Mouse (Mus musculus): Measurements from ENCODE around the gene Plg. TPM values are rescaled to one million over a fixed set of nuclear protein-coding genes. Genes with fewer than 3 reads are reported as not detected.
A peak's percentile ranks its signal among the peaks of the same experiment; 100 is the strongest.

Gene Plg
- polyA plus RNA-seq, 1 experiment from 2014 or later = 0.13 TPM

DNA sequence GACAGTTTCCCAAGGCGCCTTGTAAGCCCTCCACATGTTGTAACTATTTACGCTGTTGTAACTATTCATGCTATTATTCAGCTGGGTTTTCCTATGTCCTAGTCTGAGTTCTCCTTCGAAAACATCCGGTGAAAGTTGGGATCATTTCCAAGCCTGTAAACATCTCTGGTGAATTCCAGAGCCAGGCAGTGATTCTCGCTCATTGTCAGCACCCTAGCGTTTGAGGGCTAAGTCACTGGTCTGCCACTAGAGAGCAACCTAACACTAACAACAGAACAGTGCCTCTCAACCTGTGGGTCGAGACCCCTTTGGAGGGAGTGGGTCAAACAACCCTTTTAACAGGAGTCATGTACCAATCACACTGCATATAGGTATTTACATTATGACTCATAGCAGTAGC lies 25.0 kb downstream of the Plg start:
- Histone ChIP-seq H3K36me3 (ENCODE audit: control insufficient read depth, insufficient read depth) (no peaks in the 10 kb centered on the region), H3K9ac (ENCODE audit: low read depth, low read length) (no peak overlapping the region), H3K4me2 (replicated peaks; ENCODE audit: low read depth) (no peak overlapping the region), H3K27ac (ENCODE audit: low read depth, low read length) (no peak overlapping the region), H3K4me3 (ENCODE audit: low read depth, low read length) (no peak overlapping the region), H3K4me1 (replicated peaks; ENCODE audit: control insufficient read depth, insufficient read depth, low read length) (no peaks in the 10 kb centered on the region), H3K27me3 (replicated peaks; ENCODE audit: control insufficient read depth, insufficient read depth, low read length) (no peaks in the 10 kb centered on the region), H3K9me3 (ENCODE audit: control insufficient read depth) (no peaks in the 10 kb centered on the region)
- peak; percentile 65 for TF ChIP-seq CTCF (IDR thresholded peaks at IDR 0.05; ENCODE audit: low read depth)
- no peak for ATAC-seq
- 51% methylated on average over 7 of the region's 7 CpGs for WGBS

DNA sequence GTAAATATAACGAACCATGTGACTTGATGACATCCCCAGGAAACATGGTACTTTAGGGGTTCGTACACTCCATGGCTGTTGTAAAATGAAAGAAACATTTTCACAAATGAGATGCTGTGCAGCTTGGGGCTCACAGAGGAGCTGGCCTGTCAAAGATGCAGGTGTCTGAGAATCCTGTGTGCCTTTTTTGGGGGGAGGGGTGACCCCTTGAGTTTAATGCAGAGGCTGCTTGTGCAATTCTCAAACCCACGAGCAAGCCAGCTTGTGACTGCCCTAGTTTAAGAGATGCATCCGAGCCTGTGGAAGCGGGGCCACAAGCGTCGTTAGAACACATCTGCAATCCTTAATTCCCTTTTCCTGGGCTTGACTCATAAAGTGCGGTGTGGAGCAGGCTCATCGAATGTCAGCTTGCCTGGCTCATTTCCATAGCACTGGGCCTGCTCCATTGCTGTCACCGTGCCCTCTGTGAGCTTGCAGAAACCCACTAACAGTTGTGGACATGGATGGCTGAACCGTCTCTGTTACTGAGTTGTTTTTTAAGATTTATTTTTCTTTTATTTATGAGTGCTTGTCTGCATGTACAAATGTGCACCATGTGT lies 31.0 kb downstream of the Plg start:
- no peak for ATAC-seq
- 76% methylated on average over 11 of the region's 11 CpGs for WGBS
- Histone ChIP-seq H3K4me2 (replicated peaks; ENCODE audit: low read depth) (no peak overlapping the region), H3K4me3 (ENCODE audit: low read depth, low read length) (no peak overlapping the region), H3K27me3 (replicated peaks; ENCODE audit: control insufficient read depth, insufficient read depth, low read length) (no peaks in the 10 kb centered on the region), H3K9ac (ENCODE audit: low read depth, low read length) (no peak overlapping the region), H3K27ac (ENCODE audit: low read depth, low read length) (no peak overlapping the region), H3K9me3 (ENCODE audit: control insufficient read depth) (no peaks in the 10 kb centered on the region), H3K36me3 (ENCODE audit: control insufficient read depth, insufficient read depth) (no peaks in the 10 kb centered on the region), H3K4me1 (replicated peaks; ENCODE audit: control insufficient read depth, insufficient read depth, low read length) (no peaks in the 10 kb centered on the region)
- TF ChIP-seq CTCF (IDR thresholded peaks at IDR 0.05; ENCODE audit: low read depth) = no peak

DNA sequence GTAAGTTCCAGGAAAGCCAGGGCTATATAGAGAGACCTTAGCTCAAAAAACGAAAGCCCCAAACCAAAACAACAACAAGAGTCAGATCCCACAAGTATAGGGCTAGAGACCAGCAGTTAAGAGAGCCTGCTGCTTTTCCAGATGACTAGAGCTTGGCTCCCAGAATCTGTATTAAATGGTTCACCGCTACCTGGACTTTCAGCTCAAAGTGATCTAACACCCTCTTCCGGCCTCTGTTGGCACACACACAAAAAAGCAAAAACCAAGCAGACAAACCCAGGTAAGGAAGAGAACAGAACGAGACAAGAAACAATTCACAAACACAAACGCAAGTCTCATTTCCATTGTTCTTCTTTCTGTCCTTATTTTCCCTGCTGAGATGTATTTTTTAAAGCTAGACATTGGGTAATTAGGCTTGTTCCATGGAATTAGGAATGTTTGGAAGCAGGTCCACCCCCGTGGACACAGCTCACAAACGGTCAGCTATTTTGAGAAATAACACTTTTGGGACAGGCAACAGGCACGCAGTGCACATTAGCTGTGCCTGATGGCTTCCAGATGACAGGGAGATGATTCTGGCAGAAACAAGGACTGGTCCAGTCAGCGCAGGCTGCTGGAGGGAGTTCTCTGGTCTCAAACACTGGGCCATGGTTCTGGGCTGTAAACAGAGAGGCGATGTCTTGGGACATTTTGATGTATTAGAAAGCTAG lies 33.9 kb downstream of the Plg start:
- H3K9ac ChIP-seq (ENCODE audit: low read depth, low read length) = no peak overlapping the region
- H3K4me1 ChIP-seq (replicated peaks; ENCODE audit: control insufficient read depth, insufficient read depth, low read length) = no peaks in the 10 kb centered on the region
- no peak for ATAC-seq
- no peaks in the 10 kb centered on the region for H3K36me3 ChIP-seq (ENCODE audit: control insufficient read depth, insufficient read depth)
- no peaks in the 10 kb centered on the region for H3K9me3 ChIP-seq (ENCODE audit: control insufficient read depth)
- H3K27ac ChIP-seq (ENCODE audit: low read depth, low read length) = no peak overlapping the region
- 70% methylated on average over 10 of the region's 10 CpGs for WGBS
- no peaks in the 10 kb centered on the region for H3K27me3 ChIP-seq (replicated peaks; ENCODE audit: control insufficient read depth, insufficient read depth, low read length)
- H3K4me3 ChIP-seq (ENCODE audit: low read depth, low read length) = no peak overlapping the region
- TF ChIP-seq CTCF (IDR thresholded peaks at IDR 0.05; ENCODE audit: low read depth) = no peak
- H3K4me2 ChIP-seq (replicated peaks; ENCODE audit: low read depth) = no peak overlapping the region

DNA sequence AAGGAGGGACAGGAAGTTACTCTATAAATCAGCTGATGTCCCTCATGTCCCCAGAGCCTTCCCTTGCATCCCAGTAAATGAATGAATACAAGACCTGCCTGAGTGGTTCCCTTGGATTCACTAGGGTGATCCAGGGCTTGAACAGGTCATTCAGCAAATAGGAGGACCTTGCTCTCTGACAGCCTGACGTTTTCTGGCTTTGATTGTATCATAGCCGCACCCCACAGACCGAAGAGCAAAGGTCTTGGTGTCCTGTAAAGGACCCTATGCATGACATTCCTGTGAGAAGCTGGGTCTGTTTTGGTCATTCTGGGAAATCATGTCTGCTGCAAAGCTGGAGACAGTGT lies 34.5 kb downstream of the Plg start:
- WGBS = 41% methylated on average over 3 of the region's 3 CpGs
- Histone ChIP-seq H3K27ac (ENCODE audit: low read depth, low read length) (no peak overlapping the region), H3K9ac (ENCODE audit: low read depth, low read length) (no peak overlapping the region), H3K36me3 (ENCODE audit: control insufficient read depth, insufficient read depth) (no peaks in the 10 kb centered on the region), H3K4me1 (replicated peaks; ENCODE audit: control insufficient read depth, insufficient read depth, low read length) (no peaks in the 10 kb centered on the region), H3K9me3 (ENCODE audit: control insufficient read depth) (no peaks in the 10 kb centered on the region), H3K27me3 (replicated peaks; ENCODE audit: control insufficient read depth, insufficient read depth, low read length) (no peaks in the 10 kb centered on the region), H3K4me2 (replicated peaks; ENCODE audit: low read depth) (no peak overlapping the region), H3K4me3 (ENCODE audit: low read depth, low read length) (no peak overlapping the region)
- peak; percentile 48; the same call in 1 of the 2 replicates for ATAC-seq
- TF ChIP-seq CTCF (IDR thresholded peaks at IDR 0.05; ENCODE audit: low read depth) = no peak

DNA sequence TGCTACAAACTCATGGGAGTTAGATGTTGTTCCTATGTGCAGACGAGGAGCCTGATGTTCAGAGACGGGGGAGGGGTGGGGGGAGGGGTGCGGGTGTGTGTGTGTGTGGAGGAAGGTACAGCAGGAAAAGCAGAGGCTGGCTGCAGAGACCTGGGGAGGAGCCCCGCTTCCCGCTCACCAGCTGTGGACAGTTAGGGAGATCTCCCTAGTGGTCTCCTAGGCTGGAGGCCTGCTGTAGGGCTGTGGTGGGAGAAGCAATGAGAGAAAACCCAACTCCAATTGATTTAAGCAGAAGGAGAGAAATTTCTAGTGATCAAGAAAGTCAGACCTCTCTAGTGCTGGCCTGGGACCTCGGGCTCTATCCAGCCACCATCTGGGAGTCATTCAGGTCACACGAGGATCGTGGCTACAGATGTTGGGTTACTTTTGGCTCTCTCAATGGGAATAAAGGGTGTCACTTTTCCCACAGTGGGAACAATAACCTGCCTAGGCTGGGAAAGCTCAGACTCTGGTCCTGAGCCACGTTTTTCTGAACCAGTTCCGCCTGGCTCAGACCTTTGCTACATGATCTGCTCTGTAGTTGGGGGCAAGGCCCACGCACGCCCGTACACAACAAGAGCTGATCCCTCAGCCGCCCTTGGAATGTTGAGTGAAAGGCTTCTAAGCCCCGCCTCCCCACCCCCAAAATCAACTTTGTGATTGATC lies 36.8 kb downstream of the Plg start:
- TF ChIP-seq CTCF (IDR thresholded peaks at IDR 0.05; ENCODE audit: low read depth) = no peak
- no peak overlapping the region for H3K27ac ChIP-seq (ENCODE audit: low read depth, low read length)
- no peak overlapping the region for H3K4me2 ChIP-seq (replicated peaks; ENCODE audit: low read depth)
- no peaks in the 10 kb centered on the region for H3K27me3 ChIP-seq (replicated peaks; ENCODE audit: control insufficient read depth, insufficient read depth, low read length)
- no peak overlapping the region for H3K9ac ChIP-seq (ENCODE audit: low read depth, low read length)
- no peaks in the 10 kb centered on the region for H3K4me1 ChIP-seq (replicated peaks; ENCODE audit: control insufficient read depth, insufficient read depth, low read length)
- ATAC-seq = no peak
- no peak overlapping the region for H3K4me3 ChIP-seq (ENCODE audit: low read depth, low read length)
- 54% methylated on average over 15 of the region's 15 CpGs for WGBS
- no peaks in the 10 kb centered on the region for H3K9me3 ChIP-seq (ENCODE audit: control insufficient read depth)
- no peaks in the 10 kb centered on the region for H3K36me3 ChIP-seq (ENCODE audit: control insufficient read depth, insufficient read depth)

DNA sequence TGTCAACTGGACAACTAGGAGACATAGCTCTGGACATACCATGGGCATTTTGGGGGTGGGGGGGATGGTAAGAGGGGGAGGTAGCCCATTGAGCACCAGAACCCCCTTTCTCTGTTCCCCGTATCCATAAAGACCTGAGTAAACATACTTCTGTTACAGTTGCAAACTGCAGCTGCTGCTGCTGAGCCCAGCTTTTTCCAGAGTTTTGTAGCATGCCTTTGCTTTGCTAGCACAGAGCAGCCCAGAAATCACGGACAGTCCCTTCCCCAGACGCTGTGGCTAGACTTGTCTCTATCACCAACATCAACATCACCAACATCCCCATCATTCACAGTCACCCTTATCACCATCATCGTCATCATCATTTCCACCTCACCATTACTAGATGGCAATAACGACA lies 37.3 kb downstream of the Plg start:
- no peak for TF ChIP-seq CTCF (IDR thresholded peaks at IDR 0.05; ENCODE audit: low read depth)
- H3K4me1 ChIP-seq (replicated peaks; ENCODE audit: control insufficient read depth, insufficient read depth, low read length) = no peaks in the 10 kb centered on the region
- no peaks in the 10 kb centered on the region for H3K36me3 ChIP-seq (ENCODE audit: control insufficient read depth, insufficient read depth)
- WGBS = 53% methylated on average over 5 of the region's 5 CpGs
- H3K27ac ChIP-seq (ENCODE audit: low read depth, low read length) = no peak overlapping the region
- H3K9me3 ChIP-seq (ENCODE audit: control insufficient read depth) = no peaks in the 10 kb centered on the region
- no peaks in the 10 kb centered on the region for H3K27me3 ChIP-seq (replicated peaks; ENCODE audit: control insufficient read depth, insufficient read depth, low read length)
- H3K4me2 ChIP-seq (replicated peaks; ENCODE audit: low read depth) = no peak overlapping the region
- ATAC-seq = no peak
- no peak overlapping the region for H3K4me3 ChIP-seq (ENCODE audit: low read depth, low read length)
- no peak overlapping the region for H3K9ac ChIP-seq (ENCODE audit: low read depth, low read length)

Data from intestine, postnatal 0 days (tissue).